Mouse (Mus musculus): ENCODE measurements at regions not wholly inside any gene's neighbourhood (a gene's known extent, or its start where the extent isn't known, plus 50 kb on each side); places are given as distances from the start of the nearest gene placed in this dataset.

DNA sequence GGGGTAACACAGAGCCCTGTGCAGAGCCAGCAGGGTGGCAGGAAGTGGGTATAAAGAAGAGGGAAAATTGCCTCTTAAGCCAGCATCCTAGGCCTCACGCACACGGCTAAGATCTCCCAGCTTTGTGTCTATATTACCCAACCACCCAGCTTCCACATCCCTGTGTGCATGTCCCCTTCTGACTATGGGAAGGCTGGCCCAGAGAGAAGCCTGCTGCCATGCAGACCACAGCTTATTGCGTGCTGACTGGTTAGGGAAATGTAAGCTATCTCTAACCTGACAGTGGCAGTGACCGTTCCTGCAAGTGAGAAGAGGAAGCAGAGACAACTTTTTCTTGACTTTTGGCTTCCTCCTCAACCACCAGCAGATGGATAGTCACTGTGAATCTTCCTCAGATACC lies 136.7 kb upstream of the Agap1 start:
- no peak for TF ChIP-seq EP300 (IDR thresholded peaks at IDR 0.05)
- DNase-seq (ENCODE audit: low spot score) (no peak), ATAC-seq (no peak)
- no peak overlapping the region for H3K27ac ChIP-seq (ENCODE audit: low read length)
- no peak overlapping the region for H3K4me3 ChIP-seq (ENCODE audit: low read depth, low read length)
- WGBS = 84% methylated on average over 4 of the region's 4 CpGs
- no peaks in the 10 kb centered on the region for H3K9me3 ChIP-seq (ENCODE audit: low read length)
- H3K4me2 ChIP-seq (replicated peaks; ENCODE audit: low read depth, low read length) = no peak overlapping the region
- H3K27me3 ChIP-seq (replicated peaks; ENCODE audit: insufficient read depth, low read length) = no peaks in the 10 kb centered on the region
- no peaks in the 10 kb centered on the region for H3K36me3 ChIP-seq (ENCODE audit: insufficient read depth, low read length)
- H3K9ac ChIP-seq (replicated peaks; ENCODE audit: low read depth) = no peak overlapping the region
- no peaks in the 10 kb centered on the region for H3K4me1 ChIP-seq (ENCODE audit: insufficient read depth, low read depth, low read length)

- Histone ChIP-seq H3K27me3 (replicated peaks; ENCODE audit: insufficient read depth, low read length) (no peaks in the 10 kb centered on the region), H3K4me3 (ENCODE audit: low read depth, low read length) (no peak overlapping the region), H3K4me1 (ENCODE audit: insufficient read depth, low read depth, low read length) (no peaks in the 10 kb centered on the region), H3K9ac (replicated peaks; ENCODE audit: low read depth) (no peak overlapping the region), H3K9me3 (ENCODE audit: low read length) (no peaks in the 10 kb centered on the region), H3K36me3 (ENCODE audit: insufficient read depth, low read length) (no peaks in the 10 kb centered on the region), H3K27ac (ENCODE audit: low read length) (no peak overlapping the region), H3K4me2 (replicated peaks; ENCODE audit: low read depth, low read length) (no peak overlapping the region)
- no peak for ATAC-seq
- no peak for DNase-seq (ENCODE audit: low spot score)
- TF ChIP-seq CTCF (IDR thresholded peaks at IDR 0.05) = no peak
- no peak for TF ChIP-seq EP300 (IDR thresholded peaks at IDR 0.05)
- WGBS = 63% methylated on average over 4 of the region's 4 CpGs
These were observed 135.9 kb upstream of the Agap1 start for GRCm38 (mm10) chr1:89318663-89319062.

GRCm38 (mm10) chr1:89322621-89323020 lies 132.0 kb upstream of the Agap1 start:
- DNase-seq (ENCODE audit: low spot score) (peak; percentile 58), ATAC-seq (peak; percentile 79)

DNA sequence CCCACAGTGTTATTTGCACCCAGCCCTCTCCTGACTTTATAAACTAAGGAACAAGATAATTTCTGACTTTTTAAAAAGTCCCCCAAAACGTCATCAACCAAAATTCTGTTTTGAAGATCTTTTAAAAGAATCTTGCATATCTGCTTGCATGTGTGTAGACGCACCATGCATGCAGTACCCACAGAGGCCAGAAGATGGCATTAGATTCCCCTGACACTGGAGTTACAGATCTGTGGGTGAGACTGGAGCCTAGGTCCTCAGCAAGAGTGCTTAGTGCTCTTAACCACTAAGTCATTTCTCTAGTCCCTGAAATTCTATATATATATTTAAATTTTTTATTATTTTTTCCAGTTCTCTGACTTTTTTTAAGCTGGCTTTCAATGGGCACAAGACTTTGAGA lies 131.5 kb upstream of the Agap1 start:
- Histone ChIP-seq H3K27ac (ENCODE audit: low read length) (no peak overlapping the region), H3K36me3 (ENCODE audit: insufficient read depth, low read length) (no peaks in the 10 kb centered on the region), H3K4me2 (replicated peaks; ENCODE audit: low read depth, low read length) (no peak overlapping the region), H3K4me1 (ENCODE audit: insufficient read depth, low read depth, low read length) (no peaks in the 10 kb centered on the region), H3K9me3 (ENCODE audit: low read length) (no peaks in the 10 kb centered on the region), H3K9ac (replicated peaks; ENCODE audit: low read depth) (no peak overlapping the region), H3K4me3 (ENCODE audit: low read depth, low read length) (no peak overlapping the region), H3K27me3 (replicated peaks; ENCODE audit: insufficient read depth, low read length) (no peaks in the 10 kb centered on the region)
- peak; percentile 58 for DNase-seq (ENCODE audit: low spot score)
- 34% methylated on average over 2 of the region's 2 CpGs for WGBS
- ATAC-seq = peak; percentile 52
- TF ChIP-seq CTCF (IDR thresholded peaks at IDR 0.05) (peak; percentile 77), EP300 (IDR thresholded peaks at IDR 0.05) (no peak)

More at GRCm38 (mm10) chr1:89322621-89323020, 132.0 kb upstream of the Agap1 start:
- Histone ChIP-seq H3K27me3 (replicated peaks; ENCODE audit: insufficient read depth, low read length) (no peaks in the 10 kb centered on the region), H3K36me3 (ENCODE audit: insufficient read depth, low read length) (no peaks in the 10 kb centered on the region), H3K4me1 (ENCODE audit: insufficient read depth, low read depth, low read length) (no peaks in the 10 kb centered on the region), H3K27ac (ENCODE audit: low read length) (peak overlapping the region; percentile 34; the same call in 1 of the 2 replicates), H3K9me3 (ENCODE audit: low read length) (no peaks in the 10 kb centered on the region), H3K9ac (replicated peaks; ENCODE audit: low read depth) (no peak overlapping the region), H3K4me3 (ENCODE audit: low read depth, low read length) (no peak overlapping the region), H3K4me2 (replicated peaks; ENCODE audit: low read depth, low read length) (no peak overlapping the region)
- TF ChIP-seq CTCF (IDR thresholded peaks at IDR 0.05) = no peak
- TF ChIP-seq EP300 (IDR thresholded peaks at IDR 0.05) = peak; percentile 79
- WGBS = 40% methylated on average over 4 of the region's 4 CpGs

DNA sequence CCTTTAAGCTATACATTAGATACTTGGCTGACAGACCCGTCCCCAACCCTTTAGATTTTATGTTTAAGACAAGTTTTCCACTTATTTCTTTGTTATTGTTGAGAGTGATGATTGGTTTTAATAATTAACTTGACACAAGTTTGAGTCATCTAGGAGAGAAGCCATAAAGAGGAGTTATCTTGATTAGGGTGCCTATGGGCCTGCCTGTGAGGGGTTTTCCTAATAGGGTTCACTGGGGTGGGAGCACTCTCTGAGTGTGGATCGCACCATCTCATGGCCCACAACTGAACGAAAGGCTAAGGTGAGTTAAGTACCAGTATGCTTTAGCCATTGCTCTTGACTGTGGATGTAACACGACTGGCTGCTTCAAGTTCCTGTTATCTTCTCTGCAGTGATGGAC lies 123.3 kb upstream of the Agap1 start:
- ATAC-seq (no peak), DNase-seq (ENCODE audit: low spot score) (no peak)
- Histone ChIP-seq H3K4me1 (ENCODE audit: insufficient read depth, low read depth, low read length) (no peaks in the 10 kb centered on the region), H3K27me3 (replicated peaks; ENCODE audit: insufficient read depth, low read length) (no peaks in the 10 kb centered on the region), H3K27ac (ENCODE audit: low read length) (no peak overlapping the region), H3K4me3 (ENCODE audit: low read depth, low read length) (no peak overlapping the region), H3K36me3 (ENCODE audit: insufficient read depth, low read length) (no peaks in the 10 kb centered on the region), H3K9me3 (ENCODE audit: low read length) (no peaks in the 10 kb centered on the region), H3K4me2 (replicated peaks; ENCODE audit: low read depth, low read length) (no peak overlapping the region), H3K9ac (replicated peaks; ENCODE audit: low read depth) (no peak overlapping the region)
- TF ChIP-seq CTCF (IDR thresholded peaks at IDR 0.05) (no peak), EP300 (IDR thresholded peaks at IDR 0.05) (no peak)
- 85% methylated on average over 4 of the region's 4 CpGs for WGBS

DNA sequence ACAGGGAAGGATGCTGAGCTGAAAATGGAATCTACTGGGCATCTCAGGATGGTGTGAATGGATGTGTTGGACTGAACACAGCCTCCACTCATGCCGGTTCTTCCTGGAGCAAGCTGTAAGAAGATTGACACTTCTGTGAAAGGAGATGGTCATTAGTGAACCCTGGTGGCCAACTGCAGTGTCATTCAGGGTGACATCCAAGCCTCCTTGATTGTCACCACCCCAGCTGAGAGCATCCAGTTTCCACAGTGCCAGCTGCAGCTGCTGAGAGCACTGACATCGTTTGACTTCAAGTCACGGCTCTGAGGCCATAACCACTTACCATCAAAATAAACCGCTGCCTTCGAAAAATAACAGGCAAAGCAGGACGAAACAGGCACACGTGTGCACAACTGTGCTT lies 121.9 kb upstream of the Agap1 start:
- ATAC-seq (no peak), DNase-seq (ENCODE audit: low spot score) (no peak)
- 69% methylated on average over 7 of the region's 7 CpGs for WGBS

DNA sequence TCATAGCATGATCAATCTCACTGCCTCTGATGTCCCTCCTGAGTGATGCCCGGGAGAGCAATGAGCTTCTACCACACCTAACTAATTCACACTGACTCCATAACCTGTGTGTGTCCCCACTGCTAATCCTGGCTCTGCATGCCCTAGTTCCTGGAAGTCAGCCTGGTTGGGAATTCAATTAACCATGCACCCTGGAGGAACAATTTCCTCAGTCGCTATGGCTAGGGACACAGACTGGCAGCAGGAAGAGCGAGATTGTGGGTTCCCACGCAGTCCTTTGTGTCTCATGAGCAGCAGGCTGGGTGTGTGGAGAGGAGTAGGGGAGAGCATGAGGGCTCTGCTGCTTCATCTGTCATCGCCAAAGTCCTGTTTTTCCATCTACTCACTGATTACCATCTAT lies 116.7 kb upstream of the Agap1 start:
- ATAC-seq = no peak
- WGBS = 69% methylated on average over 5 of the region's 5 CpGs
- no peak for TF ChIP-seq EP300 (IDR thresholded peaks at IDR 0.05)
- no peak for TF ChIP-seq CTCF (IDR thresholded peaks at IDR 0.05)

More for the DNA sequence above, 121.9 kb upstream of the Agap1 start:
- TF ChIP-seq CTCF (IDR thresholded peaks at IDR 0.05) = no peak
- TF ChIP-seq EP300 (IDR thresholded peaks at IDR 0.05) = no peak
- H3K27ac ChIP-seq (ENCODE audit: low read length) = no peak overlapping the region
- no peaks in the 10 kb centered on the region for H3K9me3 ChIP-seq (ENCODE audit: low read length)
- H3K4me2 ChIP-seq (replicated peaks; ENCODE audit: low read depth, low read length) = no peak overlapping the region
- no peak overlapping the region for H3K9ac ChIP-seq (replicated peaks; ENCODE audit: low read depth)
- no peaks in the 10 kb centered on the region for H3K4me1 ChIP-seq (ENCODE audit: insufficient read depth, low read depth, low read length)
- no peak overlapping the region for H3K4me3 ChIP-seq (ENCODE audit: low read depth, low read length)
- no peaks in the 10 kb centered on the region for H3K36me3 ChIP-seq (ENCODE audit: insufficient read depth, low read length)
- H3K27me3 ChIP-seq (replicated peaks; ENCODE audit: insufficient read depth, low read length) = no peaks in the 10 kb centered on the region

More for the DNA sequence above, 116.7 kb upstream of the Agap1 start:
- H3K27me3 ChIP-seq (replicated peaks; ENCODE audit: insufficient read depth, low read length) = no peaks in the 10 kb centered on the region
- no peak overlapping the region for H3K4me3 ChIP-seq (ENCODE audit: low read depth, low read length)
- H3K27ac ChIP-seq (ENCODE audit: low read length) = no peak overlapping the region
- no peak for DNase-seq (ENCODE audit: low spot score)
- H3K9ac ChIP-seq (replicated peaks; ENCODE audit: low read depth) = no peak overlapping the region
- H3K9me3 ChIP-seq (ENCODE audit: low read length) = no peaks in the 10 kb centered on the region
- H3K36me3 ChIP-seq (ENCODE audit: insufficient read depth, low read length) = no peaks in the 10 kb centered on the region
- no peak overlapping the region for H3K4me2 ChIP-seq (replicated peaks; ENCODE audit: low read depth, low read length)
- H3K4me1 ChIP-seq (ENCODE audit: insufficient read depth, low read depth, low read length) = no peaks in the 10 kb centered on the region

All from lung, postnatal 0 days (tissue).